Mouse (Mus musculus) liver, postnatal 0 days (tissue): ENCODE results near the gene 1700012P22Rik.

Experiments
- CTCF ChIP-seq: sonication (generic); IDR thresholded peaks from 2 replicates; pipeline ENCODE4 v1.5.1; 2016; ENCODE audit warnings: antibody characterized with exemption, low read depth
- EP300 ChIP-seq: IDR thresholded peaks from 2 replicates; pipeline ENCODE4 v1.6.1; 2016; ENCODE audit warnings: antibody characterized with exemption, low read depth, mild to moderate bottlenecking

DNA sequence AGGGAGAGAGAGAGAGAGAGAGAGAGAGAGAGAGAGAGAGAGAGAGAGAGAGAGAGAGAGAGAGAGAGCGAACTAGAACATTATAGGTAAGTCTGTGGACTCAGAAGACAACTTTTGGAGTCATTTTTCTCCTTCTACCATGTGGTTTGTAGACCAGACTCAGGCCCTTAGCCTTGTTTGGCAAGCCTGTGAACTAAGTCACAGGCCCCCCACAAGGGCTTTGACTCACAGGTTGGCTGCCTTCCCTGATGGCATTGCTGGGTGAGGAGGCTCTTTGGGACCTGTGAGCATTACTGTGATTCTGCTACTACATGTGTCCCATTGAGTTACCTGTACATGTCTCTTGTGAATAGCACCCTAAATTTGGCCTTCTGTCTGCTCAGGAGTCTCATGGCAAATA, 29.5 kb upstream of the 1700012P22Rik start:
- no peak for TF ChIP-seq CTCF
- no peak for TF ChIP-seq EP300
